Mouse (Mus musculus) ES-Bruce4 (cell line): ENCODE measurements around the gene Olfr1328.

Source experiments
- CTCF ChIP-seq: IDR thresholded peaks from one replicate; pipeline ENCODE4 v1.8.1; 2011; ENCODE audit warnings: low read depth, low read length
- EP300 ChIP-seq: IDR thresholded peaks from 2 replicates; pipeline ENCODE4 v1.6.1; 2011; ENCODE audit warnings: low read depth, low read length; ENCODE audit not compliant: insufficient read depth

DNA sequence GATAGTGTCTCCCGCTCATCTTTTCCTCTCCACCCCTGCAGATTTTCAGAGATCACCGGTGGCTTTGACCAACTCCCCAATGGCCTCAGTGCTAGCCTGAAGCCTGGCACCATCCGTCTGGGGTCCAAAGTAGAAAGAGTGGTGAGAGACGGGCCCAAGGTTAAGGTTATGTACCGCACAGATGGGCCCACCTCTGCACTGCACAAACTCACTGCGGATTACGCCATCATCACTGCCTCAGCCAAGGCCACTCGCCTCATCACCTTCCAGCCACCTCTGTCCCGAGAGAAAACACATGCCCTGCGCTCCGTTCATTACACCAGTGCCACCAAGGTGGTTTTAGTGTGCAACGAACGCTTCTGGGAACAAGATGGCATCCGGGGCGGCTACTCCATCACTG lies 29.3 kb upstream of the Olfr1328 start:
- TF ChIP-seq CTCF = no peak
- TF ChIP-seq EP300 = no peak
